Mouse (Mus musculus) layer of hippocampus, adult 2 months (tissue): ENCODE data around the gene Cyb561a3. TPM values are rescaled to one million over a fixed set of nuclear protein-coding genes. Genes with fewer than 3 reads are reported as not detected.

Experiments used
- DNase-seq, 2 experiments: peaks; one replicate each; pipeline ENCODE4 v3.0.0; 2022; ENCODE audit warnings: low spot score in 2 of 2
- H3K27ac ChIP-seq: fragments of 200-600 bp; 2 replicates; pipeline ENCODE4 v1.8.1; 2022
- H3K4me3 ChIP-seq: fragments of 200-600 bp; 2 replicates; pipeline ENCODE4 v1.8.1; 2022; ENCODE audit warnings: mild to moderate bottlenecking
- CTCF ChIP-seq: fragments of 200-600 bp; conservative IDR thresholded peaks from 2 replicates; pipeline ENCODE4 v1.8.1; 2022; ENCODE audit warnings: antibody characterized with exemption, mild to moderate bottlenecking, moderate library complexity
- total RNA-seq, 2 experiments: library from RNA; stranded (reverse); gene quantifications; 2 replicates each; pipeline ENCODE4 v1.2.3; 2021

The Cyb561a3 gene
- total RNA-seq, 2 experiments from 2014 or later: 9.1 to 11.1 TPM

DNA sequence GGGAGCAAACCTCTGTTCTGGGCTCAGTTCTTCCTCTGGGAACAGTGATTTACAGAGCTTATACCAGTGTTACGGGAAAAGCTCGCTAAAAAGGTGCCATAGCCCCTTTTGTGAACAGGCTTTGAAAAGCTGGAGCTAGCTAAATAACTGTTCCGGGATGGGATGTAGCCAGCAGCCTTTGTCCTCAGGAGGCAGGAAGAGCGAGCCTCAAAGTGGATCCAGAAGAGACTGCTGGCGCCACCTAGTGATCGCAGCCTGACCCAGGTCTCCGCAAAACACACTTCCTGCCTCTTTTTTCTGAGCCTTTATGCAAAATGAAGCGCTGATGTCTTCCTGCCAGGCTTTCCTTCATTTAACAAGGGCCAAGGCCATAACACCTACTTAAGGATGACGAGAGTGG is 25.8 kb downstream of the Cyb561a3 start:
- DNase-seq: peak; percentile 86 to 87
- TF ChIP-seq CTCF: peak; percentile 97

DNA sequence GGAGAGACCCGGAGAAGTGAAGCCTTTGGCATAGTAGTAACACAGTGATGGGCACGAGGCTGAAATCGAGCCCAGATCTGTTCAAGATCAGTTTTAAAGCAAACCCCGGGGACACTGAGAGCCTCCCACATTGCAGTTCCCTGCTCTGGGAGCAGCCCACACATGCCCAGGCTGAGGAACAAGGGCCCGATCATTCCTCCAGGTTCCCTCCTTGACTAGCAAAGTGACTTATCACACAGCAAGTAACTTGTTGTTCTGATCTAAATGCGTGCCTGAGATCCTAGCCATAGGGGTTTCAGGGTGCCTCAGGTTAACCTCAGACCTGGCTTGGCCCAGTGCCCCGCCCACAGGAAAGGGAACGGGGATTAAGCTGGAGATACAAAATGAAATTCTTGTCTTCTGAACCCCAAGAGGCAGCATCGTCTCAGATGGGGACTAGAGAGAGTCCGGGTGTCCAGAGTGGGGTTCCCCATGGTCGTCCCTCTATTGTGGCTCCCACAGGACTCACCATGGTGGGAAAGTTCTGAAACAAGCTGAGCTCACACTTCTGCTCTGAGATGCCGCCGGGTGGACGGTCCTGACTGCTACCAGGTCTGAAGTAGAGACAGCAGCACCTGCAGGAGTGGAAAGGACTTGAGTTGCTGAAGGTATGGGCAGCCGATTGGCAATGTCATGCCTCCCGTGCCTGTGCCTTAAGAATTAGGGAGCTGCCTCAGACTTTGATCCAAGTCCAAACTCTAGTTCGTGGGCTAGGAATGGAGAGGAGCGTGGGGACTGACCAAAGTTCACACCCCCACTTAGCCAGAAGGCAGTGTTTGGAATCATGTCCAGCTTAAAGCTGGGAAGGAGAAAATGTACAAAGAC is 26.9 kb downstream of the Cyb561a3 start:
- Histone ChIP-seq H3K4me3 (no peak overlapping the region), H3K27ac (peak overlapping the region; percentile 98)
- TF ChIP-seq CTCF: no peak
- DNase-seq: peak in 1 of 2 experiments; percentile 14

More for the DNA sequence above, 25.8 kb downstream of the Cyb561a3 start:
- Histone ChIP-seq H3K27ac (peak overlapping the region; percentile 85), H3K4me3 (peak overlapping the region; percentile 46)

DNA sequence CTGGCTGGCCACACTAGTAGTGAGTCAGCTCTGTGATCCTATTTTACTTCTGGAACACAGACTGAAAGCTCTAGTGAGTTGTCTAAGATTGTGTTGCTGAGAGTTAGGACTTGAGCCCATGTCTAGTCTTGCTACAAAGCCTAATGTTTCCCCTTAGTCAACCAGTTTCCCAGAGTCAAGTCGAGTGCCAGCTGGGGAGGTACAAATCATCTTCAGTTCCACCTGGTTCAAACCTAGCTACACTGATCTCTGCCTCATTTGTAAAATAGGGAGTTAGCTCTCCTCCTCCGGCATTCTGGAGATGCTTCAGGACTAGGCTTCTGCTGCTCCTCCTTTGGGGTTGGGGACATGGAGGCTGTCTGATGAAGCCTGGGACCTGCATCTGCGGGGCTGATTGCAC is 27.6 kb downstream of the Cyb561a3 start:
- peak overlapping the region; percentile 96 for H3K4me3 ChIP-seq
- peak overlapping the region; percentile 98 for H3K27ac ChIP-seq
- DNase-seq: no peak
- TF ChIP-seq CTCF: no peak

DNA sequence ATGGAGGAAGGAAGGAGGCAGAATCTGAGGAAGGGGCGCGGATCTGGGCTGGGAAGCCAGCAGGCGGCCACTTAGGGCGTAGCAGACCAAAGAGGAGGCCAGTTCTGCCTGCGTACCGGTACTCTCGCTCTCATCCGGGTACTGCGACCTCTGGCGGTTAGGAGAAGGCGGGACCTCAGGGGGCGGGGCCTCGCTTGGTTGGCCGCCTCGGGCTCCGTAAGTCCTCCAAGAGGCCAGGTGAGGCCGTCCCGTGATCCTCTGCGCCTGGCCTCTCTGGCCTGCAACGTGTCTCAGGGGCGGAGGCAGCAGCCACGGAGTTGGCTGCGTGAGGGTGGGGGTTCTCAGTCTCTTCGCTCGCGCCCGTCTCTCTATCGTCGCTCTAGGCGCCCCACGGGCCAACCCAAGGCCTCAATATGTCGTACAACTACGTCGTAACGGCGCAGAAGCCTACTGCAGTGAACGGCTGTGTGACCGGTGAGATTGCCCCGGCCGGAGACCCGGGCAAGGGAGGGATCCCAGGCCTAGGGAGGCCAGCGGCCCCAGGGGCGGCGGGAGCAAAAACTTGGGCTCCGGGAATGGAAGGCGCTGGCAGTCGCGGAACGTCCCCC is 28.4 kb downstream of the Cyb561a3 start, which contains the start of the genes Ddb1 and Tkfc:
Ddb1 (plus strand) TSS at position 35 of the 608 bp plus-strand sequence.
Tkfc (minus strand) TSS at position 362 of the 608 bp plus-strand sequence.
- TF ChIP-seq CTCF: peak; percentile 81

DNA sequence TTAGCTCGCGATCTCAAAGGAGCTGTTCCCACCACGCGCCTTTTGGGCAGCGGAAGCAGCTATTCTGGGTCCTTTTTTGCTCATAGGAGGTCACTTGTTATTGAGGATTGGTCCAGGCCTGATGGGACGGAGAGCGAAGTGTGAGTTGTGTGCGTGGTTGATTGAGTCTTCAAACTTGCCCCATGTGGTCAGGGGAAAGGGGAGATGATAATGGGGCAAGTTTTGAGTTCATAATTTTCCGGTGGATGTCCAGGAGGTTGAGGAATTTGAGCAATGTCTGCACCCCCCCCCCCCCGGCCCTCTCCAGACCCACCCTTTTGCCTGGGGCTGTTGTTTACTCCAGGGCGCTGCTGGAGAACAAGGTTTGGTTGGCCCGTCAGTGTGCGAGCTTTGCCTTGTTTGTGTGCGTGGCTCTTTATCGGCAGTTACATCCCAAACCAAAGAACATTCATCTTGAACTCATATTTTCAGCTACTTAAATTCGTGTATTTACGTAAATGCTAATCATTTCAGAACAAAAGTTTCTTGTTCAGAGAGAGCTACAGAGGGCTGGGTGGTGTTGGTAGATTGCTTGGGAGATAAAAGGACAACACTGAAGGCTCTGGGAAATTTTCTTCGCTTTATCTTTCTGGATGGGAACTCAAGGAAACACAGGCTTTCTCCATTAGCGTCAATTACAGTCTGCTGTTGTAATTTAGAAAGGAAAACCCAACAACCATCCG is 29.1 kb downstream of the Cyb561a3 start:
- no peak for TF ChIP-seq CTCF
- no peak for DNase-seq
- peak overlapping the region; percentile 98 for H3K27ac ChIP-seq
- peak overlapping the region; percentile 96 for H3K4me3 ChIP-seq

More for the DNA sequence above, 28.4 kb downstream of the Cyb561a3 start, which contains the start of the genes Ddb1 and Tkfc:
- Histone ChIP-seq H3K27ac (peak within 1 kb of the TSS; percentile 98), H3K4me3 (peak within 1 kb of the TSS; percentile 96)
- peak; percentile 98 to 99 for DNase-seq

DNA sequence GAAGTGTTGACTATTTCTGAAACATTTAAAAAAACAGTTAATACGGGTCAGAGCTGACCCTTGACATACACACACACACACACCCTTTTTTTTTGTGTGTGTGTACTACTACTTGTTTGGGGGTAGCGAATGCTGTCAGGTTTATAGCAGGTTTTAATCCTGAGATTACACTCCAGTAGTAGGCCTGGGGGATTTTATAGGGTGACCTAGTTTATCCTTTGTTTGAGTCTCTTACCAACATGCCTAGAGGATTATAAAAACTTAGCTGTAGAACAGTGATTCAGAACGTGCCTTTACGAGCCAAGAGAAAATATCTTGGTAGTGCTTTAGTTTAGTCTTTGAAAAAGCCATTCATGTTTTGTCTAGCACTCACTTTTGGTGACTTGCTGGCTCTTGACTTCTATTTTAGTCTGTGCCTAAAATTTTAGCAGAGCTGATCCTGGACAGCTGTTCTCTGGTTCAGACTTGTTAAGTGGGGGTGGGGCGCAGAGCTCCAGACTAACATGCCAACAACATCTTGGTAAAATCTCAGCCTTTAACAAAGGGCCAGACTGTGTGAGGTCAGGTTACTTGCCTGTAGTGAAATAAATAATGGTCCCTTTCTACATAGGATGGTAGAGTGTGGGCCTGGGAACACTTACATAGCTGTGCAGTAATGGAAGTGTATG is 31.7 kb downstream of the Cyb561a3 start:
- H3K27ac ChIP-seq: no peak overlapping the region
- TF ChIP-seq CTCF: no peak
- no peak for DNase-seq
- no peak overlapping the region for H3K4me3 ChIP-seq

DNA sequence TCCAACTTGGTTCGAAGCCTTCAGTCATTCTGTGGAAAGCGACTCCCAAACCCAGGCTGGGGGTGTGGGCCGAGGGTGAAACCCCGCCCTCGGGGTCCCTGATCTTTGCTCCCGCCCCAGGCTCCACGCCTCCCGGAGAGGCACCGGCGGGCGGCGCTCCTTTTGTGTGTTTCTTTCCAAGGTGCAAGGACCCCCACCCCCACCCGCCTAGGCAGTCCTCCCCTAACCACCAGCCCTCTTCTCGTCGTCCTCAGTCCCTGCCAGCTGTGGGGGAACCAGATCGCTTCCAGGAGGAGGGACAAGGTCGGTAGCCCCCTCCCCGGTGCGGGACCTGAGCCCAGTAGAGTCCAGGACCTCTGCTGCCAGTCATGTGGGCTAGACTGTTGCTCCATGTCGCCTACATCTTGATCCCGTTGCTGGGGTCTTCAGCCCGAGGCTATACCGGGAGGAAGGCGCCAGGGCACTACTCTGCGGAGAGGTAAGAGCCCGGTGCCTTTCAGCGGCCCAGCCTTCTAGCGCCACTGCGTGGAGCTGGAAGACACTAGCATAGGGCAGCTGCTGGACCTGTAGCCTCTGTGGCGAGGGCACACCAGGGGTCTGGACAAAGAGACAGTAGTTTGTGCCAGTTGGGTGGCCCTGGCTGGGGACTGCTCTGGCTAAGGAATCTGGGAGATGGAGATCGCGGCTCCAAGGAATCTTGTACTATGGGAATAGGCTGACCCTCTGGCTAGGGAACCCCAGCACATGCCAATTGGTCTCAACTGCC is 57.3 kb downstream of the Cyb561a3 start, which contains the start of gene Vwce:
Vwce (plus strand) TSS at position 108 of the 766 bp plus-strand sequence.
- peak within 1 kb of the TSS; percentile 63 for H3K4me3 ChIP-seq
- peak; percentile 64 for TF ChIP-seq CTCF
- DNase-seq: peak; percentile 14 to 23
- peak within 1 kb of the TSS; percentile 82 for H3K27ac ChIP-seq

DNA sequence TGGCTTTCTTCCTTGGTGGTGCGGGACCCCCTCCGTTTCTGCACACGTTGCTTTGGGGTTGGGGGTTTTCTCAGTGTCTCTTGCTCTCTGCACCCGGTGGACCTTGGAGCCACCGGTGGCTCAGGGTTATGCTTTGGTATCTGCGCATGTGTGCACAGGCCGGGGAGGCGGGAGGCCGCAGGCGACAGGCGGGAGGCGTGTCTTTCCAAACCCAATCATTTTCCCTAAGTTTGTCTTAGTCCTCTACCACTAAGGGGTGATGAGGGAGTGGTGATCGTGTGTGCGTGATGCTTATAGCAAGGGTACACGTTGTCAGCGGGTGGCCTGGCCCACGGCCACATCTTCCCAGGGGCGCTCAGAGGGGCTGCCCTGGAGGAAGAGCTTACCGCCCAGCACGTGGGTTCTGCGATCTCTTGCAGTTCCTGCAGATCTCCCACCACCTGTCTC is 57.9 kb downstream of the Cyb561a3 start:
- TF ChIP-seq CTCF: no peak
- H3K4me3 ChIP-seq: peak overlapping the region; percentile 63
- peak overlapping the region; percentile 82 for H3K27ac ChIP-seq
- DNase-seq: peak; percentile 70 to 71

DNA sequence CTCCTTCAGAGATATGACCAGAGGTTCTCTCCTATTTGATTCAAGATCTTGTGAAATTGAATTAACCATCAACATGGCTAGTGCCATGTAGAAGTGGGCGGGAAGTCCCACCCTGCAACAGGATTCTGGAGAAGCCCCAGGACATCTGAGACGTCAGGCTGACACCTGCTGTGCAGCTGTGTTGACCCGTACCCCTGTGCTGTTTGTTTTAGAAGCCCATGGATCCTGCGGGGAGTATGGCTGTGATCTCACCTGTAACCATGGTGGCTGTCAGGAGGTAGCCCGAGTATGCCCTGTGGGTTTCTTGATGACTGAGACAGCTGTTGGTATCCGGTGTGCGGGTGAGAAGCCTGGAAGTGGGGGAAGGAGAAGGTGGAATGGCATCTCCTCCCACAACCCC is 60.9 kb downstream of the Cyb561a3 start:
- H3K27ac ChIP-seq: no peak overlapping the region
- no peak overlapping the region for H3K4me3 ChIP-seq
- TF ChIP-seq CTCF: no peak
- DNase-seq: no peak

DNA sequence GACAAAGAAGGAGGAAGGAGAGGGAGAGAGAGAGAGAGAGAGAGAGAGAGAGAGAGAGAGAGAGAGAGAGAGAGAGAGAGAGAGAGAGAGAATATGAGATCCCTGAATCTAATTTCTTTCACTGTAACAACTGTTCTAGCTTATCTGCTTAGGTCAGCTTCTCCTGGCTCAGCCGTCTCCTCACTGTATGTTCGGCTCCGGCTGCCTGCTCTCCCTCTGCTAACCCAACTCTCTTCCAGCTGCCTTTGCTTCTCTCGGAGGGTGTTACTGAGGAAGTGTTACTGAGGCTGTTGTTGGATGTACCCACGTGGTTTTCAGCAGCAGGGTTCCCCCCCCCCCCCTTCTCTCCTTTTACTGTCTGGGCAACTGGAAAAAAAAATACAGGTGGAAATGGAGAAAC is 63.1 kb downstream of the Cyb561a3 start:
- Histone ChIP-seq H3K27ac (no peak overlapping the region), H3K4me3 (no peak overlapping the region)
- no peak for TF ChIP-seq CTCF
- no peak for DNase-seq

DNA sequence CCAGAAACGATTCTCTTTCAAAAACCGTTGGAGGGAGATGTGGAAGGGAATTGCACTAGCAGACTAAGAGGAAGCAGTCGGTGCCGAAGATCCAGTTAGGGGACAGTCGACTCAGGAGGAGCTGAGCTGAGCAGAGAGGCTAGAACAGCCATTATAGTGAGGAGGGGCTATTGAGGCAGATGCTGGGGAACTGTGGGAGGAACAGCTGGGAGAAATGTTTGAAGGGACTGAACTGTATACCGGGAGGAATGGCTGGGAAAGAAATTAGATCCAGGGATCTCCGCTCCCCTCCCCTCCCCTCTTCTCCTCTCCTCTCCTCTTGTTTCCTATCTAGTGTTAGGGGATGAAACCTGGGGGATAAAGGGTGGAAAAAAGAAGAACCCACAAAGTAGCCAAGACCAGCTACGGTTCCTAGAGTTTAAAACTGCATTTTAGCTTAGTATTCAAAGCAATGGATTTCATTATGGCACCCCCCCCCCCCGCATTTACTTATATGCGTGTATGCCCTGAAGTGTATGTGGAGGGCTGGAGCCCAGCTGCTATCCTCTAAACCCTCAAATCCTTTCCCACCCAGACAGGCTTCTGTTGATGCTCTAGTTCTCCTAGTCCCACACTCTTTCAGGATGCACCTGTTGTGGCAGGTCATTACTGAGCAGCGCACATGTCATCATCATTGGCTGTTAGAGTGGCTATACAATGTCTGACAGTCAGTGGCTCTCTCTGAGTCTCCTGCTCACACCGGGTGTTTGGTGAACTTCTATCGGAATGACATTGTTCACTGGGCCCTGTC is 63.8 kb downstream of the Cyb561a3 start:
- no peak for TF ChIP-seq CTCF
- no peak for DNase-seq
- no peak overlapping the region for H3K4me3 ChIP-seq

More for the DNA sequence above, 63.8 kb downstream of the Cyb561a3 start:
- H3K27ac ChIP-seq: no peak overlapping the region

Other genes starting within 250 kb of the Cyb561a3 start
- 100 to 1,000 TPM; 315 to 321 TPM for gene Syt7, start 188.1 kb upstream of the Cyb561a3 start, total RNA-seq
- gene Lrrc10b, start 119.7 kb upstream of the Cyb561a3 start, total RNA-seq: 10 to 100 TPM; 83.9 to 84.6 TPM
- gene Ppp1r32, start 94.2 kb upstream of the Cyb561a3 start, total RNA-seq: 1 to 10 TPM; 2.4 to 3.0 TPM
- 10 to 100 TPM; 80.9 to 81.7 TPM for gene Cpsf7, start 51.9 kb upstream of the Cyb561a3 start, total RNA-seq
- gene Sdhaf2, start 51.0 kb upstream of the Cyb561a3 start, total RNA-seq: 10 to 100 TPM; 53.4 to 63.0 TPM
- gene Tmem216, start 20.9 kb upstream of the Cyb561a3 start, total RNA-seq: 10 to 100 TPM; 10.8 to 11.4 TPM
- 10 to 100 TPM; 12.2 to 12.8 TPM for gene Tmem138, start 190 bp downstream of the Cyb561a3 start, total RNA-seq
- gene Ddb1, start 28.2 kb downstream of the Cyb561a3 start, total RNA-seq: 100 to 1,000 TPM; 194 to 210 TPM
- 10 to 100 TPM; 16.5 to 19.1 TPM for gene Tkfc, start 28.5 kb downstream of the Cyb561a3 start, total RNA-seq
- under 1 TPM; 0.39 to 0.72 TPM for gene Vwce, start 57.0 kb downstream of the Cyb561a3 start, total RNA-seq
- gene Pga5, start 100.9 kb downstream of the Cyb561a3 start, total RNA-seq: not detected
- 10 to 100 TPM; 21.7 to 22.4 TPM for gene Vps37c, start 111.6 kb downstream of the Cyb561a3 start, total RNA-seq
- gene Cd5, start 161.8 kb downstream of the Cyb561a3 start, total RNA-seq: not detected